Mouse (Mus musculus): ENCODE measurements at regions not wholly inside any gene's neighbourhood (a gene's known extent, or its start where the extent isn't known, plus 50 kb on each side); places are given as distances from the start of the nearest gene placed in this dataset.
A peak's percentile ranks its signal among the peaks of the same experiment; 100 is the strongest.

GRCm38 (mm10) chr3:144041788-144042187 lies 163.2 kb downstream of the Lmo4 start:
- 85% methylated on average over 5 of the region's 5 CpGs for WGBS

DNA sequence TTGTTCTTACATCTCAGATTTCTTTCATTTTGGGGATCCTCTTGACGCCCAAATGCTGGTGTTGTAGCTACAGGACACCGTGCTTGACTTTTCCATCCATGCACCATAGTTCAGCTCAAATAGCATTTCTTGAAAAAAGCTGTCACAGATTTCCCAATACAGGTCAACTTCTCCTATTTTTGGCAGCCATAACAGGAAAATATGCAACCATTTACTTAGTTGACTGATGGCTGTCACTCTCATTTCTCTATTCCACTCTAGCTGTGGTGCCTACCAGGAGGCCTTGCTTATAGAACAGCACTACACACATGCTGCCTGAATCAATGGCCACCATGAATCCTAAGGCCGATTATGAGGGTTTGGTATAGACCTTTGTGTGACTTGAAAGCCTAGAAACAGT lies 165.5 kb downstream of the Lmo4 start:
- TF ChIP-seq POLR2A (IDR thresholded peaks at IDR 0.05; ENCODE audit: extremely low read depth, insufficient read depth, low read length) (no peak), CTCF (IDR thresholded peaks at IDR 0.05; ENCODE audit: low read depth, low read length) (no peak)
- Histone ChIP-seq H3K27me3 (ENCODE audit: control insufficient read depth, insufficient read depth, low read length) (no peaks in the 10 kb centered on the region), H3K9ac (ENCODE audit: low read depth, low read length) (no peak overlapping the region), H3K36me3 (ENCODE audit: control insufficient read depth, insufficient read depth, low read length) (no peaks in the 10 kb centered on the region), H3K4me1 (ENCODE audit: control insufficient read depth, insufficient read depth, low read length) (no peaks in the 10 kb centered on the region), H3K4me3 (ENCODE audit: insufficient read depth, low read depth, low read length) (no peak overlapping the region), H3K27ac (replicated peaks; ENCODE audit: insufficient read depth, low read depth, low read length) (no peak overlapping the region), H3K79me2 (ENCODE audit: control insufficient read depth, insufficient read depth, low read length) (no peaks in the 10 kb centered on the region)
- peak; percentile 17 for DNase-seq (ENCODE audit: extremely low read depth, low read depth, low spot score)
- 83% methylated on average over 3 of the region's 3 CpGs for WGBS

More at GRCm38 (mm10) chr3:144041788-144042187, 163.2 kb downstream of the Lmo4 start:
- DNase-seq (ENCODE audit: extremely low read depth, low read depth, low spot score), result no peak
- TF ChIP-seq POLR2A (IDR thresholded peaks at IDR 0.05; ENCODE audit: extremely low read depth, insufficient read depth, low read length) (no peak), CTCF (IDR thresholded peaks at IDR 0.05; ENCODE audit: low read depth, low read length) (no peak)
- Histone ChIP-seq H3K9ac (ENCODE audit: low read depth, low read length) (no peak overlapping the region), H3K4me1 (ENCODE audit: control insufficient read depth, insufficient read depth, low read length) (no peaks in the 10 kb centered on the region), H3K27me3 (ENCODE audit: control insufficient read depth, insufficient read depth, low read length) (no peaks in the 10 kb centered on the region), H3K36me3 (ENCODE audit: control insufficient read depth, insufficient read depth, low read length) (no peaks in the 10 kb centered on the region), H3K79me2 (ENCODE audit: control insufficient read depth, insufficient read depth, low read length) (no peaks in the 10 kb centered on the region), H3K27ac (replicated peaks; ENCODE audit: insufficient read depth, low read depth, low read length) (no peak overlapping the region), H3K4me3 (ENCODE audit: insufficient read depth, low read depth, low read length) (no peak overlapping the region)

GRCm38 (mm10) chr3:144029611-144030010 lies 175.4 kb downstream of the Lmo4 start:
- 94% methylated on average over 1 of the region's 1 CpGs for WGBS

DNA sequence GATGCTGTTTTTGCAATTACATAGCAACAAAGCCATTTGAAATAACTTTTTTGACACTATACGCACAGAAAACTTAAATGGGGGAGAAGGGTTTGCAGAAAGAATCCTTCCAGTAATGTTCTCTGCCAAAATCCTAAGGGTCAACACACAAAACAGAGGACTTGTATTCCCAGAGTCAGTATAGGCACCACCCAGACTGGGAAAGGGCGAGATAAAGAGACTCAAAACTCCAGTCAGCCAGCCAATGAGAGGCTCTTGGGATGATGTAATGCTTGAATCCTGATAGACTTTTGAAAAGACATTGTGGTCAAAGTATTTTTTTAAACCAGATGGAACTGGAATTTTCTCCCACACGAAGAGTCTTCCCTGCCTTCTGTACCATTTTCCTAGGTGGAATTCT lies 175.9 kb downstream of the Lmo4 start:
- WGBS, result 75% methylated on average over 3 of the region's 3 CpGs
- Histone ChIP-seq H3K4me1 (ENCODE audit: control insufficient read depth, insufficient read depth, low read length) (no peaks in the 10 kb centered on the region), H3K79me2 (ENCODE audit: control insufficient read depth, insufficient read depth, low read length) (no peaks in the 10 kb centered on the region), H3K27ac (replicated peaks; ENCODE audit: insufficient read depth, low read depth, low read length) (no peak overlapping the region), H3K9ac (ENCODE audit: low read depth, low read length) (no peak overlapping the region), H3K36me3 (ENCODE audit: control insufficient read depth, insufficient read depth, low read length) (no peaks in the 10 kb centered on the region), H3K27me3 (ENCODE audit: control insufficient read depth, insufficient read depth, low read length) (no peaks in the 10 kb centered on the region), H3K4me3 (ENCODE audit: insufficient read depth, low read depth, low read length) (no peak overlapping the region)
- no peak for TF ChIP-seq POLR2A (IDR thresholded peaks at IDR 0.05; ENCODE audit: extremely low read depth, insufficient read depth, low read length)
- no peak for TF ChIP-seq CTCF (IDR thresholded peaks at IDR 0.05; ENCODE audit: low read depth, low read length)
- DNase-seq (ENCODE audit: extremely low read depth, low read depth, low spot score), result no peak

More at GRCm38 (mm10) chr3:144029611-144030010, 175.4 kb downstream of the Lmo4 start:
- no peaks in the 10 kb centered on the region for H3K36me3 ChIP-seq (ENCODE audit: control insufficient read depth, insufficient read depth, low read length)
- H3K4me3 ChIP-seq (ENCODE audit: insufficient read depth, low read depth, low read length), result no peak overlapping the region
- no peaks in the 10 kb centered on the region for H3K27me3 ChIP-seq (ENCODE audit: control insufficient read depth, insufficient read depth, low read length)
- H3K9ac ChIP-seq (ENCODE audit: low read depth, low read length), result no peak overlapping the region
- no peak for TF ChIP-seq POLR2A (IDR thresholded peaks at IDR 0.05; ENCODE audit: extremely low read depth, insufficient read depth, low read length)
- TF ChIP-seq CTCF (IDR thresholded peaks at IDR 0.05; ENCODE audit: low read depth, low read length), result no peak
- H3K79me2 ChIP-seq (ENCODE audit: control insufficient read depth, insufficient read depth, low read length), result no peaks in the 10 kb centered on the region
- no peaks in the 10 kb centered on the region for H3K4me1 ChIP-seq (ENCODE audit: control insufficient read depth, insufficient read depth, low read length)
- no peak overlapping the region for H3K27ac ChIP-seq (replicated peaks; ENCODE audit: insufficient read depth, low read depth, low read length)
- no peak for DNase-seq (ENCODE audit: extremely low read depth, low read depth, low spot score)

- no peaks in the 10 kb centered on the region for H3K27me3 ChIP-seq (ENCODE audit: control insufficient read depth, insufficient read depth, low read length)
- 81% methylated on average over 6 of the region's 6 CpGs for WGBS
- DNase-seq (ENCODE audit: extremely low read depth, low read depth, low spot score), result no peak
- TF ChIP-seq POLR2A (IDR thresholded peaks at IDR 0.05; ENCODE audit: extremely low read depth, insufficient read depth, low read length), result no peak
- no peak for TF ChIP-seq CTCF (IDR thresholded peaks at IDR 0.05; ENCODE audit: low read depth, low read length)
- H3K4me3 ChIP-seq (ENCODE audit: insufficient read depth, low read depth, low read length), result no peak overlapping the region
- H3K79me2 ChIP-seq (ENCODE audit: control insufficient read depth, insufficient read depth, low read length), result no peaks in the 10 kb centered on the region
- no peak overlapping the region for H3K9ac ChIP-seq (ENCODE audit: low read depth, low read length)
- no peaks in the 10 kb centered on the region for H3K4me1 ChIP-seq (ENCODE audit: control insufficient read depth, insufficient read depth, low read length)
- no peaks in the 10 kb centered on the region for H3K36me3 ChIP-seq (ENCODE audit: control insufficient read depth, insufficient read depth, low read length)
- H3K27ac ChIP-seq (replicated peaks; ENCODE audit: insufficient read depth, low read depth, low read length), result no peak overlapping the region
Observed at GRCm38 (mm10) chr3:144027134-144027980, 177.7 kb downstream of the Lmo4 start.

Data from liver, adult 2 months (tissue).